Mouse (Mus musculus): ENCODE data around the gene Krt33b.

Gene Krt33b

GRCm38 (mm10) chr11:100029768-100030167 lies at the start of gene Krt33b:
TSS of gene Krt33b (minus strand) at chr11:100029868.
- no peak for DNase-seq (ENCODE audit: low read depth, low spot score)

- DNase-seq (ENCODE audit: low read depth, low spot score), result no peak
These were observed 44.2 kb upstream of the Krt33b start for GRCm38 (mm10) chr11:100073873-100074272.

- no peak for DNase-seq (ENCODE audit: low read depth, low spot score)
These were observed 37.8 kb upstream of the Krt33b start for GRCm38 (mm10) chr11:100067293-100068036.

DNA sequence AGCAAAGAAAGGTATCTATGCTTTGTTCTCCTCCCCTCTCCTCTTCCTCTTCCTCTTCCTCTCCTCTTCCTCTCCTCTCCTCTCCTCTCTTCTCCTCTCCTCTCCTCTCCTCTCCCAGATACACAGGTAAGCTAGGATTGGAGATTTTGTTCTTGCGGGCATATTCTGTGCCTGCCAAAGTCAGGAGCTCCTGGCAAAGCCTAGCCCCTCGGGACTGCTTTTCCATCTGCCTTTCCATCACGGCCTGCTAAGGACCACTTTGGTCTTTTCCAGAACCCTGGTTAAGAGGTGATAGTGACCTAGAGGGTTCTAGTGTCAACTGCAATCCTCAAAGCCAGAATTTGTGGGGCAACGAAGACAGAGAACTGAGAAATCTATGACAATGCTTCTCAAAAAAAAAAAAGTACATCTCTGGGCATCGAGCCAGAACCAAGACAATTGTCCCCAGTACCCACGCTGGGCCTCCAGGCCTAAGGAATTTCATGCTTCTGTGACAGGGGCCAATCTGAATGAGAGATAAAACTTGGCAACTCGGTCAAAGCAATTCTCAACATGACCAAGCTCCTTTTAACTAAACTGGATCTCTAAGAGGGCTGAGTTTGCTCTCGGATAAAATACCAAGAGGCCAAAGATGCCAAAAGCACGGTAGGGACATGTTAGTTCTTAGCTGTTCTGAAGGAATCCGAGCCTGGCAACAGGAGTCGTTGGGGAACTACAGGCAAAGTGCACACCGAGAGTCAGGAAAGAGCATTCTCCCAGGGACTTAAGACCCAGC lies 36.8 kb upstream of the Krt33b start:
- DNase-seq (ENCODE audit: low read depth, low spot score), result no peak

DNA sequence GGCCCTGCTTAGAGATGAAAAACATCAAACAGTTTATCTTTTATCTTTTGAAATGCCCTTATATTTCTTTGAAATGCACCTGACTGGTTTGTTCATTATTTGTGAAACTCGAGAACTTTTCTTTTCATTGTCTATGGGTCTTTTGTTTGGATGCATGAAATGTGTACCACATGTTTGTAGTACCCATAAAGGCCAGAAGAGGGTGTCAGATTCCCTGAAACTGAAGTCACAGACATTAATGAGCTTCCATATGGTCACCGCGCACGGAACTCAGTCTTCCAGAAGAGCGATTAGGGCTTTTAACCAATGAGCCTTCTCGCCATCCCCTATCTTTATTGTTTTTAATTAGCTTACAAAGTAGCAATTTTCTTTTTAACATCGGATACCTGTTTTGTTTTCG lies 29.2 kb upstream of the Krt33b start:
- no peak for DNase-seq (ENCODE audit: low read depth, low spot score)

GRCm38 (mm10) chr11:100055686-100056655 lies 26.3 kb upstream of the Krt33b start:
- no peak for DNase-seq (ENCODE audit: low read depth, low spot score)

GRCm38 (mm10) chr11:100050451-100050850 lies 20.8 kb upstream of the Krt33b start, which contains the start of gene Krt31:
TSS of gene Krt31 (minus strand) at chr11:100050551.
- no peak for DNase-seq (ENCODE audit: low read depth, low spot score)

GRCm38 (mm10) chr11:100047193-100047592 lies 17.5 kb upstream of the Krt33b start:
- no peak for DNase-seq (ENCODE audit: low read depth, low spot score)

GRCm38 (mm10) chr11:100046303-100046866 lies 16.7 kb upstream of the Krt33b start:
- no peak for DNase-seq (ENCODE audit: low read depth, low spot score)

- DNase-seq (ENCODE audit: low read depth, low spot score), result no peak
These were observed 11.8 kb upstream of the Krt33b start, which contains the start of gene Krt34 for GRCm38 (mm10) chr11:100041454-100041853. TSS of gene Krt34 (minus strand) at chr11:100041554.

- no peak for DNase-seq (ENCODE audit: low read depth, low spot score)
These were observed 8.2 kb downstream of the Krt33b start for GRCm38 (mm10) chr11:100021438-100021837.

DNA sequence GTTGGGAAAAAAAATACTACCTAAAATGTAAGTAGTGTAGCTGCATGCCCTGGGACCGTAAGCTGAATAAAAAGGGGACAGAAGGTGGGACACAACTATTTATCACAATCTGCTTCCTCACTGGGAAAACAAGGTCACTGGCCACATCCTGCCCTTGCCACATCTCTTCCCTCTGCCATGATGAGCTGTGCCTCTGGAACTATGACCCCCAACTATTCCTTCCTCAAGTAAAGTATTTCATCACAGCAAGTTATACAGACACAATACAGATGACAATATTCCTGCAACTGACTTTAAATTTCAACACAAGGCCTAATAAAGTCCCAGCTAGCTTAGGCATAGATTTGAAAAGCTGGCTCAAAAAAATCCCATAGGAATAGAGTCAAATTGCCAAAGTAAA lies 10.2 kb downstream of the Krt33b start:
- no peak for DNase-seq (ENCODE audit: low read depth, low spot score)

GRCm38 (mm10) chr11:100016112-100016511 lies 13.6 kb downstream of the Krt33b start, which contains the start of gene Krt33a:
TSS of gene Krt33a (minus strand) at chr11:100016212.
- DNase-seq (ENCODE audit: low read depth, low spot score), result no peak

DNA sequence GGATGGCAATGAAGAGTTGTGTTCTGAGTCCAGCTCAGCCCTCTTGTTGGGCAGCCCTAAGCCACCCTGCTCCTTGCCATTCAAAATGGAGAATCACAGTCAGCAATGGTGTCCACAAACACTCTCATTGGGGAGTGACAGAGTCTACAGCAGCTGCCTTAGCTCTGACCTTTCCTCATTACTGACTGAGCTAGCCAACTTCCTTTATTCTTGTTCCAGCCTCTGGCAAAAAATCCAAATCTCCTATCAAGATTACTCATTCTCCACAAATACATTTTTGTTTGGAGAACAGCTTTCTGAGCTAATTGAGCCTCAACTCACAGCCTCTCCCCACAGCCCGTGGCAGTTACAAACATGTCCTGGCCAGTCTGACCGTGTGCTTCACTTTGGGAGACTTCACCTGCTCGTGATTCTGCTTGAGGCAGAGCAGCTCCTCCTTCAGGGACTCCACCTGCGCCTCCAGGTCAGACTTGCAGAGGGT lies 15.9 kb downstream of the Krt33b start:
- DNase-seq (ENCODE audit: low read depth, low spot score), result no peak

DNA sequence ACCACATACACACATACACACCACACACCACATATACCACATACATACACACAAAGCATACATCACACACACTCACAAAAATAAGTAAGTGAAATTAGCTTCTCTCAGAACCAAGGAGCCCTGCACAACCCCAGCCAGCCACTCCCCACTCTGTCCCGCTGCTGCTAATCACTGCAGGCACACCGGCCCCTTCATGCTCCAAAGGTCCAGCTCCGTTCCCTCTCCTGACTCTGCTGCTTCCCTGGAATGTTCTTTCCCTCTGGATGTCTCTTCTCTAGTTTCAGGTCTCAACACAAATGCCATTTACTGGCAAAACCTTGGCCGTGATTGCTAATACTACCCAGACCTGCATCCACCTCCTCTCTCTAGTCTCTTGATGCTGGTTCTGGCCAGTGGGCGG lies 19.0 kb downstream of the Krt33b start:
- no peak for DNase-seq (ENCODE audit: low read depth, low spot score)

DNA sequence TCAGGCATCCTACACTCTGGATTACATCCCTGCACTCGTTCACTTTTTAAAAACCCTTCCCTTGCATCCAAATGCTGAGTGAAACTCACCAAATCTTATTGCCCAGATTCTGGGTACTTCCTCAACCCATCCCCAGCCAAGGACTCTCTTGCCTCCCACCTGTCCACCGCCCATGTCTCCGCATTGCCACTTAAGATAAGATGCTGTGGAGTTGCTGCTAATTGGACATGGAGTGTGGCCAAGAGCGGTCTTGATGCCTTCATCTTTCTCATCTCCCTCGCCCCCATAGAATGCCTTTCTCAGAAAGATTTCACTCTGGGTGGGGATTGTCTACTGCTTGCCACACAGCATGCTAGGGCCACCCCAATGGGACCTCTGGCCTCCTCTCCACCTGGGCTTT lies 21.3 kb downstream of the Krt33b start:
- no peak for DNase-seq (ENCODE audit: low read depth, low spot score)

- DNase-seq (ENCODE audit: low read depth, low spot score), result no peak
These were observed 23.0 kb downstream of the Krt33b start for GRCm38 (mm10) chr11:100006624-100007023.

GRCm38 (mm10) chr11:100005905-100006304 lies 23.8 kb downstream of the Krt33b start:
- DNase-seq (ENCODE audit: low read depth, low spot score), result no peak

- peak; percentile 43 for DNase-seq (ENCODE audit: low read depth, low spot score)
These were observed 24.8 kb downstream of the Krt33b start for GRCm38 (mm10) chr11:100004846-100005245.

- DNase-seq (ENCODE audit: low read depth, low spot score), result no peak
These were observed 30.6 kb downstream of the Krt33b start for GRCm38 (mm10) chr11:99999091-99999490.

DNA sequence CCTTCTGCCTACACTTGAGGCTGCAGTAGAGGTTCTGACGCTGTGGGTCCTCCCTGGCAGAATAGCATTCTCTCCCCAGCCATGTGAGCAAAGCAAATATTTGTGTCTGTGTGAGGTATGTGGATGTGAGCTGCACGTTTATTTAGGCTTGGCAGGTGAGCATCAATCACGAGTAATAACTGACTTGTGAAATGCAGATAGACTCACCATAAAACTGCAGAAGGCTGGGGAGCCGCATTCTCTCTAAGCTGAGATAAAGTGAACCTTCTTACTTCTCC lies 35.3 kb downstream of the Krt33b start:
- DNase-seq (ENCODE audit: low read depth, low spot score), result no peak

Data from embryo, embryonic 11.5 days (tissue).